Mouse (Mus musculus): ENCODE measurements around the gene Thumpd1.

GRCm38 (mm10) chr7:119764377-119764776 is 43.8 kb upstream of the Thumpd1 start:
- TF ChIP-seq POLR2A (IDR thresholded peaks at IDR 0.05; ENCODE audit: borderline replicate concordance, insufficient read depth, low read length) (no peak), CTCF (IDR thresholded peaks at IDR 0.05; ENCODE audit: borderline replicate concordance, insufficient read depth, low read depth, low read length) (no peak)

Data from cerebellum, adult 2 months (tissue).